Mouse (Mus musculus): ENCODE measurements around the gene Jagn1. TPM values are rescaled to one million over a fixed set of nuclear protein-coding genes. Genes with fewer than 3 reads are reported as not detected.
A peak's percentile ranks its signal among the peaks of the same experiment; 100 is the strongest.

Jagn1 gene
- total RNA-seq, 2 experiments from 2014 or later: 24.0 to 24.5 TPM

DNA sequence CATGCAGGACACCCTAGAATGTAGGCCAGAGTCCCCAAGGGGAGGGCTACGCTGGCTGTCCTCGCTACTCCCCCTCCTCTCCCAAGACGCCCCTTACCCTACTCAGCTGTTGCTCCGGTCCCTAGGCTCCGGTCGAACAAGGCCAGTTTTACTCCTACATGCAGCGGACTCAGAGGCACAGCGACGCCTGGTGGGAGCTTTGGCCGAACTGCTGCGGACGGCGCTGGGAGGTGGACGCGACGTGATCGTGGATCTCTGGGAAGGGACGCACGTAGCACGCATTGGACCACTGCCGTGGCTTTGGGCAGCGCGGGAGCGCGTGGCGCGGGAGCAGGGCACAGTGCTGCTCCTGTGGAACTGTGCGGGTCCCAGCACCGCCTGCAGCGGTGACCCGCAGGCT, 27.1 kb downstream of the Jagn1 start:
- intact Hi-C loops (cut with DNase I): loop anchor here (5.0 kb wide), 2 partner anchors 82 to 137 kb away; partner anchors contain the start of gene Ttll3
- DNase-seq: peak; percentile 83 to 85

DNA sequence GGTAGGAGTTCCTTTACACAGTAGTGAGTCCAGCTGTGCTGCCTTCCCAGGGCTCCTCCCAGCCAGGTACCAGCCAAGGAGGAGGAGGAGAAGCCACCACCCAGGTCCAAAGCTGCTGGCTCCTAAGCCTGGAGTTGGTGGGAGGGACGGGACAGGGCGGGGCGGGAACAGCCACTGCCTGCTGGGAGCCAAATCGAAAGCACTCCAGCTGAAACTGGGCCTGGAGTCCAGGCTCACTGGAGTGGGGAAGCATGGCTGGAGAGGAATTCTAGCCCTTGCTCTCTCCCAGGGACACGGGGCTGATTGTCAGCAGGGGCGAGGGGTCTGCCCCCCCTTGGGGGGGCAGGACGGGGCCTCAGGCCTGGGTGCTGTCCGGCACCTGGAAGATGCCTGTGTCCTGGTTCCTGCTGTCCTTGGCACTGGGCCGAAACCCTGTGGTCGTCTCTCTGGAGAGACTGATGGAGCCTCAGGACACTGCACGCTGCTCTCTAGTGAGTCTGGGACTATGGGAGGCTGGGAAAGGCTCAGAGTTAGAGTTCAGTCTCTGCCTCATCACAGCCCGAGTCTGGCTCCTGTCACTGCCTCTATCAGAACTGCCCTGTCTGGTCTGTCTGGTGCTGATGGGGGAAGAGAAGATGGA, 29.0 kb downstream of the Jagn1 start, which contains the start of gene Il17rc:
TSS of gene Il17rc (plus strand) at position 131 of the 640 bp plus-strand sequence.
- intact Hi-C loops (cut with DNase I): no loop called here

DNA sequence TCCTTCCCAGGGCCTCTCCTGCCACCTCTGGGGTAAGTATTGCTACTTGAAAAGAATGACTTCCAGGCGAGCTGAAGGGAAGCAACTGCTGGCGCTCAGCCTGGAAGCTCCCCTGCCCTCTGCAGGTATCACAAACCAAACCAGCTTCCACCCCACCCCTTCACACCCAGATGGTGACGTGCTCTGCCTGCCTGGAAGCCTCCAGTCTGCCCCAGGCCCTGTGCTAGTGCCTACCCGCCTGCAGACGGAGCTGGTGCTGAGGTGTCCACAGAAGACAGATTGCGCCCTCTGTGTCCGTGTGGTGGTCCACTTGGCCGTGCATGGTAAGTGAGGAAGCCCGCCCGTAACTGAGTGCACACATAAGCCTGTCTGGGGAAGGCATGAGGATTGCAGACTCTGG, 29.7 kb downstream of the Jagn1 start:
- DNase-seq: no peak
- intact Hi-C loops (cut with DNase I): no loop called here

More for the DNA sequence above, 29.0 kb downstream of the Jagn1 start, which contains the start of gene Il17rc:
- DNase-seq: peak; percentile 69 to 74

DNA sequence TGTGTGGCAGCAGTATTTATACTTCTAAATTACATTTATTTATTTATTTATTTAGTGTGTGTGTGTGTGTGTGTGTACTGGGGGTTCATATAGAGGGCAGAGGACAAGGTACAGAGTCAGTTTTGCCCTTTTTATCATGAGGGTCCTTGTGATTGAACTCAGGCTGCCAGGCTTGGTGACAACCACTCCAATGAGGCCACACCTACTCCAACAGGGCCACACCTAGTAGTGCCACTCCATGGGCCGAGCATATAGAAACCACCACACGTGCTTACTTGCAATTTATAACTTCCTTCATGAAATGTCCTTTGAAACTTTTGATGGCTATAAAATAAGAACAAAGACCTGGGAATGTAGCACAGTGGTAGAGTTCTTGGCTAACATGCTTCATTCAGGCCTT, 30.9 kb downstream of the Jagn1 start:
- intact Hi-C loops (cut with DNase I): no loop called here
- DNase-seq: no peak

DNA sequence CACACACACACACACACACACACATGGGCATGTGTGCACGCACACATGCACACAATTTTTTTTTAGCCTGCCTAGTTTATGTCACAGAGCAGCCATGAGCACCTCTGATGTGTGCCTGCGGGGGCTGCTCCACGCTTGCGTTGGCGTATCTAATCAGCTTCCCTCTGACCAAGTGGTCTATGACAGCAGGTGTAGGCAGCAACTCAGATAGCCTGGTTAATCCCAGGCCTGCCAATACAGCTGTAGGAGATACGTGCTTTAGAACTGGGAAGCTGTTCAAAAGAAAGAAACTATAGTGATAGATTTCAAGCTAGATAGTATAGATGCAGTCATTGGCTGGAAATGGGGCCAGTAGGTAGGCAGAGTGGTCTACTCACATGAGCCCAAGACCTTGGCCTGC, 31.3 kb downstream of the Jagn1 start:
- intact Hi-C loops (cut with DNase I): no loop called here
- no peak for DNase-seq

DNA sequence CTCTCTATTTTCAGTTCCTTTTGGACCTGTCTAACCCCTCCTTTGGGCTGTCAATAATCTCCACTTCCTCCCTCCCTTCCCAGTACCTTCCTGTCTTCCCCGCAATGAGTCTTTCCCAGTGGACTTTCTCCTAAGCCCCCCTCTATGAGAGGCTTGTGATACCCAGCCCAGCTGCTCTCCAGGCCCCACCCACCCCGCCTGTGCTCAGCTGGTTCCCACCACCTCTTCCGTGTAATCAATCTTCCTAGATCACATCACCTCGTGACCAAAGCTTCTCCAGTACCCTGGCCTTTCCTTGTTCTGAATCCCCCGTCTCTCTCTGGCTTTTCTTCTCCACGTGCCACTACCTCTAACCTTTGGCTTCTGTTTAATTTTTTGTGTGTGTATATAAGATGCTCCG, 35.0 kb downstream of the Jagn1 start:
- intact Hi-C loops (cut with DNase I): no loop called here

DNA sequence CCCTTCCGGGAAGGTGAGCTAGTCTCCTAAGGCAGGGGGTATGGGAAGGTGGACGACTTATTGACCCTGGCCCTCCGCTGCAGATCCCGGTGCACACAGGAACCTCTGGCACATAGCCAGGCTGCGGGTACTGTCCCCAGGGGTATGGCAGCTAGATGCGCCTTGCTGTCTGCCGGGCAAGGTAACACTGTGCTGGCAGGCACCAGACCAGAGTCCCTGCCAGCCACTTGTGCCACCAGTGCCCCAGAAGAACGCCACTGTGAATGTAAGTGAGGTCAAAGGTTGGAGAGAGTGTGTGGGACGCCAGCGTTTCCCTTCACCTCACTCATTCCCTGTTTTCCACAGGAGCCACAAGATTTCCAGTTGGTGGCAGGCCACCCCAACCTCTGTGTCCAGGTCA, 36.5 kb downstream of the Jagn1 start:
- intact Hi-C loops (cut with DNase I): no loop called here
- DNase-seq: no peak

More for the DNA sequence above, 35.0 kb downstream of the Jagn1 start:
- no peak for DNase-seq

DNA sequence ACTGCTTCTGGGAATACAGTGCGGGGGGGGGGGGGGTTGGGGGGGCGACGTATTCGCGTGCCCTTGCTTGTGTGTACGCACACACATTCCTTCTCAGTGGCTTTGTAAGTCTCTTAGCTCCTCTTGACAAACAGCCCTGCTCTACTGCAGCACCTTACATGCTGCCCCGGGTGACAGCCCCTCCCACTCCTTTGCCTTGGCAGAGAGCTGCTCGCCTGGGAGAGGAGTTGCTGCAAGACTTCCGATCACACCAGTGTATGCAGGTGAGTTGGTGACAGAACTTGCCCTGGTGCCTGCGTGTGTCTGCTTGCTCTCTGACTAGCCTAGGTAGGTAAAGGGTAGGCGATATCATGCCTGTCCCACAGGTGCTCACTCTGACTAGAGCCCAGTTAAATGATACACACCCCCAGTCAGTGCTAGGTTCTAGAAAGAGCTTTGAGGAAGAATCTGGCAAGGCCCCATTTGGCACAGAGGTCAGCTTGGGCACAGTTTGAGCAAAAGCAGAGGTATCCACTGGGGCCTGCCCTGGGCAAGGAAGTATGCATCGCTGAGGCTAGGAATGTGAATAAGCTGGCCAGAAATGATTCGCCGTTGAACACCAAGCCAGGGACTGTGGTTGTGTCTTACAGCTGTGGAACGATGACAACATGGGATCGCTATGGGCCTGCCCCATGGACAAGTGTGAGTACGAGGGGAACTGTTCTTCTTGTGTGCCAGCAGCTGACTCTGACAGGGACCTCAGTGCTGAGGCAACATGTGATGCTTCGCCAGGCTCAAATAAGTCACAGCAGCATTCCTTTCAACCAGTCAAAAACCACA, 38.4 kb downstream of the Jagn1 start:
- intact Hi-C loops (cut with DNase I): no loop called here

DNA sequence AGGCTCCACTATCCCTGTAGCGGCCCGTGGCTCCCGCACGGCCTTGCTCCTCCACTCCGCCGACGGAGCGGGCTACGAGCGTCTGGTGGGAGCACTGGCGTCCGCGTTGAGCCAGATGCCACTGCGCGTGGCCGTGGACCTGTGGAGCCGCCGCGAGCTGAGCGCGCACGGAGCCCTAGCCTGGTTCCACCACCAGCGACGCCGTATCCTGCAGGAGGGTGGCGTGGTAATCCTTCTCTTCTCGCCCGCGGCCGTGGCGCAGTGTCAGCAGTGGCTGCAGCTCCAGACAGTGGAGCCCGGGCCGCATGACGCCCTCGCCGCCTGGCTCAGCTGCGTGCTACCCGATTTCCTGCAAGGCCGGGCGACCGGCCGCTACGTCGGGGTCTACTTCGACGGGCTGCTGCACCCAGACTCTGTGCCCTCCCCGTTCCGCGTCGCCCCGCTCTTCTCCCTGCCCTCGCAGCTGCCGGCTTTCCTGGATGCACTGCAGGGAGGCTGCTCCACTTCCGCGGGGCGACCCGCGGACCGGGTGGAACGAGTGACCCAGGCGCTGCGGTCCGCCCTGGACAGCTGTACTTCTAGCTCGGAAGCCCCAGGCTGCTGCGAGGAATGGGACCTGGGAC, 40.2 kb downstream of the Jagn1 start:
- intact Hi-C loops (cut with DNase I): no loop called here
- peak in 1 of 2 experiments; percentile 36 for DNase-seq

More for the DNA sequence above, 38.4 kb downstream of the Jagn1 start:
- peak; percentile 19 to 55 for DNase-seq

DNA sequence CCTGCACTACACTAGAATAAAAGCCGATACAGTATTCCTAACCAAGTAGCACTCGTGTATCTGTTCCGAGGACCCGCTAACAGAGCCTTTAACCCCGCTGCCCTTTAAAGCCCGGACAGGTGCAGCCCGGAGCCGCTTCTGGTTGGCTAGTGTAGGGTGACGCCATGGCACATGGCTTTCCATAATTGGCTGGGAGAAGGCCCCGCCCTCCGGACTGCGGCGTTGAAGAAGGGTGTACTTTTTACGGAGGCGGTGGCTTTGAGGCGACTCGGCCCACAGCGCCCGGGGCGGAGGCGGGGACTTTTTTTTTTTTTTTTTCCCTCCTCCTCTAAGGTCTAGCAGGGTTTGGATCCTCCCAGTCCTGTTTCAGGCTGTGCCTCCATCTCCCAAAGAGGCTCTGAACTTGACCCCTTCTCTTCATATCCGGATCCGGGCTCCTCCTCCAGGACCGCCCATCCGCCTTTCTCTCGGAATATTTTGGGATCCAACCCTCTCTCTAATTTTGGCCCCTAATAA, 40.8 kb downstream of the Jagn1 start, which contains the start of gene Creld1:
TSS of gene Creld1 (plus strand) at position 198 of the 516 bp plus-strand sequence.
- intact Hi-C loops (cut with DNase I): no loop called here
- peak; percentile 91 to 93 for DNase-seq

DNA sequence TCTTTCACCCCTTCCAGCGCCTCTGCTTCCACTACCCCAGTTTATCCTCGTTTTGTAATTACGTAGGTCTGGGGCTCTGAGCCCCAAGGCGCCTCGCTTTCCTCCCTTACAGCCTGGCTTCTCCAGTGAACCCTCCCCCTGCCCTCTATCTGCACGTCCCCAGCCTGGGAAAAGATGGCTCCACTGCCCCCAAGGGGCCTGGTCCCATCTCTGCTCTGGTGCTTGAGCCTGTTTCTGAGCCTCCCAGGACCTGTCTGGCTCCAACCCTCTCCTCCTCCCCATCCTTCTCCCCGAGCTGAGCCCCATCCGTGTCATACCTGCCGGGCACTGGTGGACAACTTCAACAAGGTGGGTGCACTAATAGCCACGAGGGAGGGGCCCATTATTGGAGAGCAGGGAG, 41.4 kb downstream of the Jagn1 start:
- DNase-seq: peak in 1 of 2 experiments; percentile 31
- intact Hi-C loops (cut with DNase I): no loop called here

DNA sequence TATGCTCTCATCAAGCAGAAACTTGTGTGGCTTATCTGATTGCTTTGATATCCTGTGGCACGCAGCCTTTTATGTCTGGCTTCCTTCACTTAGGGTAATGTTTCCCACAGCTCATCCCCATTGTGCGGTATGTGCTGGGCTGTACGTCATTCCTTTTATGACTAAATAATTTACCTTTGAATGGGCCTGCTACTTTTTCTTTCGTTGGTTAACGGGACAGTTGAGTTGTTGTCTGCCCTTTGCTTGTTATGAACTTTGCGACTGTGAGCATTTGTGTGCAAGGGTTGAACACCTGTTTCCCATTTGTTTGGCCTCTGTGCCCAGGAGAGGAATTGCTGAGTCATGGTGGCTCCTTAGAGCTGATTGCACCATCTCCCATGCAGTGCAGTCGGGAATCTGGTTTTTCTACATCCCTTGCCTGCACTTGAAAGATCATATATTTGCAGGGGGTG, 44.8 kb downstream of the Jagn1 start:
- intact Hi-C loops (cut with DNase I): loop anchor here (2.0 kb wide), 1 partner anchor 44 kb away; the partner anchor contains the start of genes Emc3 and Fancd2
- no peak for DNase-seq

DNA sequence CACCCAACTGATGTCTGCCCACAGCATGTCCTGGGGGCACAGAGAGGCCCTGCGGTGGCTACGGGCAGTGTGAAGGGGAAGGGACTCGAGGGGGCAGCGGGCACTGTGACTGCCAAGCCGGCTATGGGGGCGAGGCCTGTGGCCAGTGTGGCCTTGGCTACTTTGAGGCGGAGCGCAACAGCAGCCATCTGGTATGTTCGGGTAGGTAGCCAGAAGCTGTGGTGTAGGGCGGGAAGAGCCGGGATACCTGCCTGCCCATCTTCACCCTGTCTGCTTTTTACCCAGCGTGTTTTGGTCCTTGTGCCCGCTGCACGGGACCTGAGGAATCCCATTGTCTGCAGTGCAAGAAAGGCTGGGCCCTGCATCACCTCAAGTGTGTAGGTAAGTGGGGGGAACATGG, 47.0 kb downstream of the Jagn1 start:
- intact Hi-C loops (cut with DNase I): no loop called here
- DNase-seq: no peak

DNA sequence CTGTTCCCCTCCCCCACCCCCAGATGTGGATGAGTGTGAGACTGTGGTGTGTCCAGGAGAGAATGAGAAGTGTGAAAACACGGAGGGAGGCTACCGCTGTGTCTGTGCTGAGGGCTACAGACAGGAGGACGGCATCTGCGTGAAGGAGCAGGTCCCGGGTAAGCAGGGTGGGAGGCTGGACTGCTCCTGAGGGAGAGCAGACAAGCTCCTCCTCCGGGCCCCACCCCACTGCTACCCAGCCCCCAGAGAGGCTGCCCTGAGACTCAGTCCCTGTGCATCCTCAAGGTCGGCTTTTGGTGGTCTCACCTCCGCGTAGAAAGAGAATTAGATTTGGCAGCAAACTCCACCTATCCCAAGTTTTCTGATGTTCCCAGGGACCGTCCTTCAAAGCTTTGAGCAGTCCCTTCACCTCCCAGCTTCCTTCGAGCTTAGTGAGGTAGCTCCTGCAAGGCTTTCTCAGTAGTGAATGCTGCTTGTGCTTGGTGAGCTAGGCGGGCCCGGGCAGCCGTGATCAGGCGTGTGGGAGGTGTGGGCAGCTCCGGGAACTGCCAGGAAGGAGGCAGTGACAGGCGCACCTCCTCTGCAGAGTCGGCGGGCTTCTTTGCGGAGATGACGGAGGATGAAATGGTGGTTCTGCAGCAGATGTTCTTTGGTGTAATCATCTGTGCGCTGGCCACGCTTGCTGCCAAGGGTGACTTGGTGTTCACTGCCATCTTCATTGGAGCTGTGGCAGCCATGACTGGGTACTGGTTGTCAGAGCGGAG, 49.9 kb downstream of the Jagn1 start:
- intact Hi-C loops (cut with DNase I): no loop called here
- DNase-seq: no peak

DNA sequence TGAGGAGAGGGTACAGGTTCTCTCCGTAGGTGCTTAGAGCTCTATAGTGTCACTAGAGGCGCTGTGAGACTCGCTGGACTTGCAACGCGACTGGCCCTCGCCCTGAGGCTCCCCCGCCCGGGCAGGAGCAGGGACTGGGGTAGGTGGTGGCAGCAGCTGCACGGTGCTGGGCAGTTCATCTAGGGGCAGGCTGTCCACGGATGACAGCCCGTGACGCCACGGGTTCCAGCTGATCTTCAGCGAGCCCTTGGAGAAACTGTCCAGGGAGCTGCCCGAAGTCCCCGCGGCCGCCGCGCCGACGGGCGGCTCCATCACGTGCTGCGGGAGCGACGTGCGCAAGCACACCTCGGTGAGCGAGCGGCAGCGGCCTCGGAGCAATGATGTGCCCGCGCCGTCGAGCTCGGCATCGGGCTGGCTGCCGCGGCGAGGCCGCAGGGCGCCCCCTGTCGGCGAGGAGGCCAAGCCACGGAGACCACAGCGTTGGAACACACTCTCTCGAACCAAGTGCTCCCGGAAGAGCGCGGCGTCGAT, 52.0 kb downstream of the Jagn1 start:
- intact Hi-C loops (cut with DNase I): no loop called here
- peak; percentile 88 to 89 for DNase-seq

DNA sequence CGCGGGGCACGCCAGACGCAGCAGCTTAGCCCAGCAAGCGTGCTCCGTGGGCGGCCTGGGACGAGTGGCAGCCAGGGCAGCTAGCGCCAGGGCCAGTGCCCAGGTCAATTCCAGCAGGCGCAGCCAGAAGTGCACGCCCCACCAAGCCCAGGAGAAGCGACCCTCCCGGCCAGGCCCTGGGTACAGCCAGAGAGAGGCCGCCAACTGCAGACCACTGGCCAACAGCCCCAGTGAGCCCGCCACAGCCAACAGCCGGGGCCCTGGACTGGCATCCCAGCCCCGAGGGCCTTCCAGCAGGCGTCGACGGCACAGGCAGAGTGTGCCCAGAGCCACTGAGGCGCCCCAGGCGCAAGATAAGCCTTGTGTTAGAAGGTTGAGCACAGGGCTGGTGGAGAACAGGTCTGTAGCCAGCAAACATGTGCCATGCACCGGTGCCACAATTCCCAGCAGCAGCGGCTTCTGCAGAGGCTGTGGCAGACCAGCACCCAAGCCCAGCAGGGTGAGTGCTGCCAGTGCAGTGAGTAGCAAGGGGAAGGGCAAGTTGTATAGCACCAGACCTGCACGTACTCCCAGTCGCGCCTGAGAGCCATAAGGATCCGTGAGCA, 52.8 kb downstream of the Jagn1 start:
- intact Hi-C loops (cut with DNase I): no loop called here
- no peak for DNase-seq
